Mouse (Mus musculus): Measurements from ENCODE around the gene Arid3a.
"Not testable (repeated sequence)": the region's sequence is repeated elsewhere in the genome, so short reads cannot be mapped to it uniquely, and the experiment has no call there.

The Arid3a gene

GRCm38 (mm10) chr10:79926491-79927323 lies at the start of gene Arid3a:
Gene Arid3a, plus strand, starts transcription at chr10:79927043.
- DNase-seq (ENCODE audit: low read depth), result peak; percentile 88

GRCm38 (mm10) chr10:79877174-79877573 lies 49.7 kb upstream of the Arid3a start:
- no peak for DNase-seq (ENCODE audit: low read depth)

GRCm38 (mm10) chr10:79877757-79878156 lies 49.1 kb upstream of the Arid3a start:
- no peak for DNase-seq (ENCODE audit: low read depth)

GRCm38 (mm10) chr10:79879527-79879926 lies 47.3 kb upstream of the Arid3a start:
- DNase-seq (ENCODE audit: low read depth), result no peak

GRCm38 (mm10) chr10:79880721-79881120 lies 46.1 kb upstream of the Arid3a start:
- no peak for DNase-seq (ENCODE audit: low read depth)

DNA sequence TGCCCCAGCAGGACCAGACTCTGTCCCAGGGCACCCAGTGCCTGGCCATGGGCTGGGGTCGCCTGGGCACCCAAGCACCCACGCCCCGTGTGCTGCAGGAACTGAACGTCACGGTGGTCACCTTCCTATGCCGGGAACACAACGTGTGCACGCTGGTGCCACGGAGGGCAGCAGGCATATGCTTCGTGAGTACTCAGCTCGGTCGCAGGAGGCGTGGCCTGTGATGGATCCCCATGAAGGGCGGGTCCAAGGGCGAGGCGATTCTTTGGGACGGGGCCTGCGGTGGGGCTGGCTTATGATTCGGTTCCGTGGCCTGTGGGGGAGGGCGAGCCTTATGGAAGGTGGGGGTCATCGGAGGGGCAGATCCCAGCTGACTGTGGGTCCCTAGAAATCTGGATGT lies 44.9 kb upstream of the Arid3a start:
- no peak for DNase-seq (ENCODE audit: low read depth)

DNA sequence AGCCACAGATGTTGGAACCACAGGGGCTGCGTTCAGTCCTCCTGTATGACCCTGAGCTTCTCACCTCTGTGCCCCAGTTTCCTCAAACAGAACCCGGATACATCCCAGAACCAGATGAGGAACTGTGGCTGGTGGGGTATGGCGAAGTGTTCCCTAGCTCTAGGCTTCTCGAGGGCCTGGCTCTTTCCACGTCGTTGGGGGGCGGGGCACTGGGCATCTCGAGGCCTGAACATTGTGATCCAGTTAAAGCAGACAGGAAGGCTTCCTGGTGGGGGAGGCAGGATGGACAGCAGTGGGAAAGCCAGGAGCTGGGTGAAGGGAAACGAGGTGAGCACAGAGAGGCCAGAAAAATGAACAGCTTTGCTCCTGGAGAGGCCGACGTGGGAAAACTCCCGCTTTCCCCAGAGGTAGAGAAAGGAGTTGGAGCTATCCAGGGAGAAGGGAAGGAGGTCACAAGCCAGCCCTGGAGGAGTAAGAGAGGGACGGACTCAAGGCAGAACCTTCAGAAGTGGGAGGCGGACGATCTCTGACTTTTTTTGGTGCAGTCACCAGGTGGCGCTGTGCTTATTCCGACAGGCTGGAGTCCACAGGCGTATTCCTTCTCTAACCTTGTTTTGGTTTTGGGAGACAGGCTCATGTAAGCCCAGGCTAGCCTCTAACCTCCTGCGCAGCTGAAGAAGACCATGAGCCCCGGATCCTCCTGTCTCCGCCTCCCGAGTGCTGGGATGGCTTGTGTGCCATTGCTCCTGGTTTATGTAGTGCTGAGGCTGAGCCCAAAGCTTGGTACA lies 43.4 kb upstream of the Arid3a start:
- peak; percentile 85 for DNase-seq (ENCODE audit: low read depth)

DNA sequence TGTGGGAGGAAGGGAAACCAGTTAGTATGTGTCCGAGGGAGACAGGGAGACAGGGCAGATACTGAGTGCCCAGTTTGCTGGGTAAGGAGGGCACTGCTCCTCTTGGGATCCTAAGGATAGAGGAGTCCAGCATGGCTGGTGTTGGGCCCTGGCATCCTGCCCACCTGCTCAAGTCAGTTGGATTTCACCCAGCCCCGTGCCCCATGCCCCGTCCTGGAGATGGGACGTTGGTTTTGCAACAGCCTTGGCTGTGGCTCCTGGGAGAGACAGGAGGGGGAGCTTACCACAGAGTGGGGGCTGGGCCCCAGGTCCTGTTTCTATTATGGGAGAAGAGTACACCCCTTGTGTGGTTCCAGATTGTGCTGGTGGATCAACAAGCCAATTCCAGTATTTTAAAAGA lies 42.4 kb upstream of the Arid3a start:
- DNase-seq (ENCODE audit: low read depth), result no peak

GRCm38 (mm10) chr10:79884938-79885337 lies 41.9 kb upstream of the Arid3a start:
- not testable (repeated sequence) for DNase-seq (ENCODE audit: low read depth)

GRCm38 (mm10) chr10:79886054-79886453 lies 40.8 kb upstream of the Arid3a start, which contains the start of gene Elane:
Gene Elane, plus strand, starts transcription at chr10:79886247.
- no peak for DNase-seq (ENCODE audit: low read depth)

DNA sequence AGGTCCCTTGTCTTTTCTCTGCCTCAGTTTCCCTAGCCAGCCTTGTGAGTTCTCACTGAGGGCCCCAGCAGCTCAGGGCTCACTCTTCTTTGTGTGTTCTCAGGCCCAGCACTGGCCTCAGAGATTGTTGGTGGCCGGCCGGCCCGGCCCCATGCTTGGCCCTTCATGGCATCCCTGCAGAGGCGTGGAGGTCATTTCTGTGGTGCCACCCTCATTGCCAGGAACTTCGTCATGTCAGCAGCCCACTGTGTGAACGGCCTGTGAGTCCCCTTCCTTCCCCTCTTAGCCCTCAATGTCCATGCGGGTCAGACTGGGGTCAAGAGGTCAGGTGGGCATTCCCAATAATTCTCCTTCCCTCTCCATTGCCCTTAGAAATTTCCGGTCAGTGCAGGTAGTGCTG lies 40.2 kb upstream of the Arid3a start:
- DNase-seq (ENCODE audit: low read depth), result no peak

DNA sequence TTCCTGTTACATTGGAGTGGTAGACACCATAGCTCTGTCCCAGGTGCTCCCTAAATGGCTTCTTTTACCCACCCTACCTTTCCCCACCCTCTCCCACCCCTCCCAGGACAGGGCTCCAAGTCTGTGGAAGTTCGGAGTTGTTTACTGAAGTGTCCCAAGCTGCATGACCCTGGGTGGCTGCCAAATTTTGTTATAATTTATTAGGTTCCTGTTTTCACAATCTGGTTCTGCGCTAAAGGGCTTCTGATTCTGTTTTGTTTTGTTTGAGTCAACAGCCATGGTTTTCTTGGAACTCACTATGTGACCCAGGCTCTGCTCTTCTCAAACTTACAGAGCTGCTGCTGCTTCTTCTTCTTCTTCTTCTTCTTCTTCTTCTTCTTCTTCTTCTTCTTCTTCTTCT lies 37.5 kb upstream of the Arid3a start:
- DNase-seq (ENCODE audit: low read depth), result no peak

DNA sequence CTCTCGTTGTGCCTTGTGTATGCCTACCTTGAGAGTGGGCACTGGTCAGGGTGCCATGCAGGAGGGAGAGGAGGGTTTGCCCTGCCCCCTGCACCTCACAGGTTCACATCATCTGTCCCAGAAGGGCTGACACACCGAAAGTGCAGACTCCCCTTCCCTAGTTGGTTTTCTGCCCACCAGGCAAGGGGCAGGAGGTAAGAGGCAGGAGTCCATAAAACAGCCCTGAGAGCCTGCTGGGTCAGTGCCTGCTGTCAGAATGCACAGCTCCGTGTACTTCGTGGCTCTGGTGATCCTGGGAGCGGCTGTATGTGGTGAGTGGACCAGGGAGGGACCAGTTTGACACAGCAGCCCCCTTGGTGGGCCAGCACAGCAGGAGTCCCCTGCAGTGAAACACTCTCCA lies 36.2 kb upstream of the Arid3a start, which contains the start of gene Cfd:
Gene Cfd, plus strand, starts transcription at position 184 of the 400 bp plus-strand sequence.
- DNase-seq (ENCODE audit: low read depth), result no peak

- DNase-seq (ENCODE audit: low read depth), result not testable (repeated sequence)
These were observed 34.3 kb upstream of the Arid3a start for GRCm38 (mm10) chr10:79892451-79893118.

- DNase-seq (ENCODE audit: low read depth), result no peak
These were observed 30.5 kb upstream of the Arid3a start for GRCm38 (mm10) chr10:79896306-79896705.

GRCm38 (mm10) chr10:79896814-79897213 lies 30.0 kb upstream of the Arid3a start:
- DNase-seq (ENCODE audit: low read depth), result no peak

GRCm38 (mm10) chr10:79897316-79898245 lies 29.3 kb upstream of the Arid3a start:
- no peak for DNase-seq (ENCODE audit: low read depth)

- DNase-seq (ENCODE audit: low read depth), result no peak
These were observed 25.9 kb upstream of the Arid3a start for GRCm38 (mm10) chr10:79900951-79901410.

DNA sequence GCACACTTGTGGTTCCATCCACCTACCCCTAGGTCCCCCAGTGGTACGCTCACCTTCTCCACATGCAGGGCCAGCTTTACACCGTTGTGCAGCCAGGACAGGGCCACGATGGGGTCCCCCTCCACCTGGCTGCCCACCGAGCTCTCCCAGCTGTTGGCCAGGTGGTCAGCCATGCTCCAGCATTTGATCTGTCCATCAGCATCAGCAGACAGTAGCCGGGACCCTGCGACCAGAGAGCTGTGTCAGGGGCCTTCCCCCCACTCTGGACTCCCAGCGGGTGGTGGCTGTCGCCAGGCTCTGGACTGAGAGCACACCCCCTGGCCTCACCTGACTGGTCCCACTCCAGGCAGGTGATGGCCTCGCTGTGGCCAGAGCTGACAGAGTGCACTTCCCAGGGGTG lies 20.1 kb upstream of the Arid3a start:
- DNase-seq (ENCODE audit: low read depth), result no peak

GRCm38 (mm10) chr10:79907415-79907814 lies 19.4 kb upstream of the Arid3a start:
- no peak for DNase-seq (ENCODE audit: low read depth)
